Mouse (Mus musculus) c-Kit-positive CD71-negative TER-119-negative erythroid progenitor cells, embryonic 14.5 days (primary cell): ENCODE measurements around the gene Usp20.
A peak's percentile ranks its signal among the peaks of the same experiment; 100 is the strongest.

Source experiments
- DNase-seq: peaks from one replicate; pipeline ENCODE4 v3.0.0-alpha.2; 2013; ENCODE audit warnings: low read depth

The Usp20 gene

DNA sequence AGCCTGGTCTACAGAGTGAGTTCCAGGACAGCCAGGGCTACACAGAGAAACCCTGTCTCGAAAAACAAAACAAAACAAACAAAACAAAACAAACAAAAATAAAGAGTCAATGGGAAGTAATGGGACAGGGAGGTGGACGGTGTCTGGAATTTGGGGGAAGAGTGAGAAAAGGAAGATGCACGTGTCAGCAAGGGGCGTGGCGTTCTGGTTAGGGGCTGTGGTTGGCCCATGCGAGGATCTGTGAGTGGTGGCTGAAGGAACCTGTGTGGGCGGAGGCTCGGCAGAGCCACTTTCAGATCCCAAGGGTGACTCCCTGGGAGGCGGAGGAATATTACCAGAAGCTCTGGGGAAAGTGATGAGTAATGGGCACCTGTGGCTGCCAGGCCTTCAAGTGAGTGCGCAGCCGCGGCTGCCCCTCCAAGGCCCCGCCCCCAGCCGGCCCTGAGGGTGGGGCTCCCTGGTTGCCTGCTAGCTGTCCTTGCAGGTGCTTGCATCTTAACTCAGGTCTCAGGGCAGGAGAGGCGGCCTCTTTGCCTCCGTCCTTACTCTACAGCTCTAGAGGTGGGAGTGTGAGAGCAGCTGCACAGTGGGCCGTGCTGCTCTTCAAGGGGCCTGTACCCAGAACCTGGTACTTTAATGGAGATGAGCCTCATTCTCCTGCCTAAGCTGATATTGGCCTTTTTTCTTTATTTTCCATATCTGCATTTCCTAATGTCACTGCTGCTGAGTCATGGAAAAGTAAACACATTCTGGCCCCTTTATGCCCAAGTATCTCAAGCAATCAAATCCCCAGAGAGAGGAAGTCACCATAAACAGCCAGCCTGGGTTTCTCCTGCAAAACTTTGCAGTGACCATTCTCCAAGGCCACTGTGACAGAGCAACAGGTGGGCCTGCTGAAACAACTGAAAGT lies 3.3 kb downstream of the Usp20 start:
- no peak for DNase-seq

DNA sequence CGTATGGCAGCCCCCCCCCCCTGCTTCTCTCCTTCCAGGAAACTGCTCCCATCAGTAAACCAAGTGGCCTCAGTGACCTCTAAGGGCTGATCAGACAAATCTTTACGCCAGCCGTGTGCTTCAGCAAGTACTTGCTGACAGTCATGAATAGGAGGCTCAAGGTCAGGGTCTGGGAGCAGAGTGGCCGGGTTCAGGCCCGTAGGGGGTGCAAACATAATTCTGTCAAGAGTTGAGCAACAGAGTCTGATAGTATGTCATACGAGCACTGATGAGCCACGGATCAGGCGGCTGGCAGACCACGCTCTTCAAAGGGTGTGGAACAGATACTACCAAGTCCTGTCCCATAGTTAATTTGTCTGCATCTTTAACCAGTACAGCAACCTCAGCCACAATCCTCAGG lies 8.1 kb downstream of the Usp20 start:
- DNase-seq, result no peak

DNA sequence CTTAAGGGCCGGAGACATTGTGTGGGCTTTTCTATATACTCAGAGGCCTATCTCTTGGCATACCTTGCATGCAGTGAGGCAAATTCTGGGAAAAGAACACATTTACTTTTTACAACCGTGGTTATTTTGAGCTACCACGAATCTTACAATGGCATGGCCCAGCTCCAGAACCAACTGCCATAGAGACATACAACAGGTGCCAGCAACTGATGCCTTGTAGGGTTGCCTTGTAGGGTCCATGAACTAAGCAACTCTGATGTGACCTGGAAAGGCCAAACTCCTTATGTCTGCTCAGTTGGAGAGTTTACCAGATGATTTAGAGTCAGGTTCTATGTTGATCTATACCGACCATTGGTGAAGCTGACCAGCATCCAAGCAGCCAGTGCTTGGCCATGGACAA lies 12.8 kb downstream of the Usp20 start:
- no peak for DNase-seq

- DNase-seq, result no peak
These were observed 13.4 kb downstream of the Usp20 start for GRCm38 (mm10) chr2:30995432-30995996.

DNA sequence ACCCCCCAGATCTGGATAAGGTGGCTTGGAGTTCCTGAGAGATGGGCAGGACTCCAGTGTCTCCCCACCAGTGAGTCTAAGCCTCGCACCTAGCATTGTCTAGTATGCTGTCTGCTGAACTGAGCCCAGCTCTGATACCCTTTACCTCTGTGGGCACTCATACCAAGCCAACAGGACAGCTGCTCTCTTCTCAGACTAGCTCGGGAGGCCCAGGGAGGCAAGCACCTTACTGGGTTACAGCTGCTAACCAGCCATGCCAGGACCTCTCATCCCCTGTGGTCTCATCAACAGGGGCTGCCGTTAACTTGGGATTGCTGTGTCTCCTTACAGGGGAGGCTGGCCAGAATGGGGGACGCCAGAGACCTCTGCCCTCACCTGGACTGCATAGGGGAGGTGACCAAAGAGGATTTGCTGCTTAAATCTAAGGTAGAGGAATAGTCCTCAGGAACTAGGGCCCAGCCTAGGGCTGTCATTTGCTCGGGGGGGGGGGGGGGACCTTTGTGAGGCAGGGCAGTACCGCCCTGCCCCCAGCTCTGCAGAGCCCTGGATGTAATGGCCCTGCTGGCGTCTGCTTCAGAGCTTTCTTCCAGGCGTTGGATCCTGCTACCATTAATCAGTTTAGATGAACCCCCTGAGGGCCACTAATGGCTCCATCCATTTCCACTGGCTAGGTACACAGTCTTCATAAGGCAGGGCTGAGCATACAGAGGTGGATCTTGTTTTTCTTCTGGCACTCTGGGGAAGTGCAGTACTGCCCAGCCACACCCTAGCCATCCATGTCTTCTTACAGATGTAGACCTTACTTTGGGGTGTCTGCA lies 16.6 kb downstream of the Usp20 start:
- DNase-seq, result no peak

DNA sequence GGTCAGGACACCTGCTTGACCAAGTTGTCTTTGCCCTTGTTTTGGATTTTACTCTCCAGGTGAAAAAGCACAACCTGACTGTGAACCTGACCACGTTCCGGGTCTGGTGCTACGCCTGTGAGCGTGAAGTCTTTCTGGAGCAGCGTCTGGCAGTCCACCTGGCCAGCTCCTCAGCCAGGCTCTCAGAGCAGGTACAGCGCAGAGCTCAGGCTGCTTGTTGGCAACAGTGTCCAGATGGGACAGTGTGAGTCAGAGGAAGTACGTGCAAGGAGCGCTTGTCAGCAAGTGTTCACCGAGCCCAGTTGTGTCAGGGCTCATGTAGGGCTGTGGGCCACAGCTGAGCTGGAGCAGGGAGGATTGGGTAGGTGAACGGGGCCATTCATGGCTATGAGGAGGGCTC lies 20.8 kb downstream of the Usp20 start:
- DNase-seq, result no peak

- no peak for DNase-seq
These were observed 23.4 kb downstream of the Usp20 start for GRCm38 (mm10) chr2:31005453-31005852.

DNA sequence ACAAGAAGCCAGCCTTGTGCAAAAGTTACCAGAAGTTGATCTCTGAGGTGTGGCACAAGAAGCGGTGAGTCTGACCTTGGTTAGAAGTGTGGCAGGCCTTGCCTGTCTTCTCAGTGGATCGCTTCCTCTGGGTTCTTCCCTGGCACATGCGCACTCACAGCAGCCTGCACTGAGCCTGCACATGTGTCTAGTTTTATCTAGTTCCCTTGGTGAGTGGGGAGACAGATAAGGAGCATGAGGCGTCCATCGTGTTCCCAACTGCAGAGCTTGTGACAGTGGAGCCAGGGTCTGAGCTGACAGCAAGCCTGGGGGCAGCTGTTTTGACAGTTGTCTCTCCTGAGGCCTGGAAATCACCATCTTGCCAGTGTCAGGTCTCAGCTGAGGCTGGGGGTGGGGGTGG lies 24.4 kb downstream of the Usp20 start:
- peak; percentile 38 for DNase-seq

GRCm38 (mm10) chr2:31007208-31007607 lies 25.1 kb downstream of the Usp20 start:
- DNase-seq, result no peak

DNA sequence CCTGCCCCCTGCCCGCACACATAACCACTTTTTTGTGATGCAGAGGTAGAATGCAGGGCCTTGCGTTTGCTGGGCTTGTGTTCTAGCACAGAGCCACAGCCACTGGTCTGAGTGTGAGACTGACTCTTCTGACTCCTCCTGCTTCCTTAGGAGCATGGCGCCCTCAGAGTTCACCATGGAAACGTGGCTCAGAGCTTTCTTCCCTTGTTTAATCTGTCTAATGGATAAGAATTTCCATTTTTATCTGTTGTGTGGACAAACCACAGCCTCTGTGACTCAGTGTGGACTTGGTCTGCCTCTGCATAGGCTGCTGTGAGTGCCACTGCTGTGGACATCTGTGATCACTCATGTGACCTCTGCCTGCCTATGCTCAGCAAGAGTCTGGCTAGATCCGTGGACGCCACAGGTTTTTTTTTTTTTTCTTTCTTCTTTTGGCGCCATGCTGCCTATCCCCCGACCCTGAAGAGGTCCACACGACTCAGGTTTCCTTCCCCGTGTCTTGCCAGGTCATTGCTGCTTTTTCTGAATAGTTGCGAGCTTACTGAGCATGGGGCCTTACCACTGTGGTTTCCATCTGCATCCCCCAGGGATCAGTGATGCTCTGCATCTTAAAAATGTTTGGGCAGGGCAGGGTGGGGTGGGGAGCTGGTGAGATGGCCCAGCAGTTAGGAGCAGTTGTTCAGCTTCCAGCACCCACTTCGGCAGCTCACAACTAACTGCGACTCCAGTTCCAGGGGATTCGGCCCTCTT lies 31.5 kb downstream of the Usp20 start:
- DNase-seq, result no peak

DNA sequence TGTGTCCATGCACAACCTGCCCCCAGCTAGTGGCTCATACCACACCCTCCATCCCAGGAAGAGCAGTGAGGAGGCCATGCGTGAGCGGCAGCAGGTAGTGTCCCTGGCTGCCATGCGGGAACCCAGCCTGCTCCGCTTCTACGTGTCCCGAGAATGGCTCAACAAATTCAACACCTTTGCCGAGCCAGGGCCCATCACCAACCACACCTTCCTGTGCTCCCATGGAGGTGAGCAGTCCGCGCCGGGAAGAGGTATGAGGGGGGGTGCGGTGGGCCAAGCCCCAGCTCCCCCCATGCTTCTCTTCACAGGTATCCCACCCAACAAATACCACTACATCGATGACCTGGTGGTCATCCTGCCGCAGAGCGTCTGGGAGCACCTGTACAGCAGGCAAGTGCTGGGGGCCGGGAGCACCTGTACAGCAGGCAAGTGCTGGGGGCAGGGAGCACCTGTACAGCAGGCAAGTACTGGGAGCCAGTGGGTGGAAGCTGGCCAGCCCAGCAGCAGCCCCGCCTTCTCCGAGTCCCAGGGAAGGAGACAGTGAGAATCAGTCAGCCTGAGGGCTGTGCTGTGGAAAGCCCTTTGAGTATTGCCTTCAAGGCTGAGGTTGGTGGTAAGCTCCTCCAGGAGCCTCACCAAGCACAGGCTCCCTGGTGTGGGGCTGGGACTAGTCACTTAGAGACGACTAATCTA lies 35.7 kb downstream of the Usp20 start:
- no peak for DNase-seq

DNA sequence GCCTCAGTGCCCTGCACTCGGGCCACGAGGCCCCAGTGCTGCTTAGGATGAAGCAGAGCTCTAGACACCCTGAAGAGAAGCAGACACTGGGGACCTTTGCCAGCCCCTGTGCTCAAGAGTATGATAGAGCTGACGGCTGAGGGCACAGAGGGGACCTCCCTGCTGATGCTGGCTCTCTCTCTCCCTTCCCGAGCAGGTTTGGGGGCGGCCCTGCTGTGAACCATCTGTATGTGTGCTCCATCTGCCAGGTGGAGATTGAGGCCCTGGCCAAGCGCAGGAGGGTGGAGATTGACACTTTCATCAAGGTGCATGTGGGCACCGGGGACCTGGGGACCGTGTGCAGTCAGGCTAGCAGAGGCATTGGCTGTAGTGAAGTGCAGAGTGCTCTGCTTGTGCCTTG lies 36.4 kb downstream of the Usp20 start:
- DNase-seq, result no peak

DNA sequence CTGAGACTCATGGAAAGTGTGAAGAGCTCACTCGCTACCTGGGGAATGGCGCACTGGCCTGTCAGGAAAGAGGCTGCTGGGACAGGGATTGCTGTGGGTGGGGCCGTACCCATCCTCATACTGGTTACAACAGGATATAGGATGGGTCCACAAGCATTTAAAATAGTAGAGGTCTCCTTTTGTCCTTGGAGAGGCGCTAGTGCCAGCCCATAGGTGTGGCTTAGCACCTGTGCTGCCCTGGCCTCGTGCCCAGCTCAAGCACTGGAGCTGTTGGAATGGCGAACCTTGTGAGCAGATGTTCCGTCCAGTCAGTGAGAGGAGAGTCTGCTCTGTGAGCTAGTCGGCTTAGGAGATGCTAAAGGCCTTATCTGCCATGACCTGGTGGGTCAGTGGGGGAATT lies 36.9 kb downstream of the Usp20 start:
- no peak for DNase-seq

DNA sequence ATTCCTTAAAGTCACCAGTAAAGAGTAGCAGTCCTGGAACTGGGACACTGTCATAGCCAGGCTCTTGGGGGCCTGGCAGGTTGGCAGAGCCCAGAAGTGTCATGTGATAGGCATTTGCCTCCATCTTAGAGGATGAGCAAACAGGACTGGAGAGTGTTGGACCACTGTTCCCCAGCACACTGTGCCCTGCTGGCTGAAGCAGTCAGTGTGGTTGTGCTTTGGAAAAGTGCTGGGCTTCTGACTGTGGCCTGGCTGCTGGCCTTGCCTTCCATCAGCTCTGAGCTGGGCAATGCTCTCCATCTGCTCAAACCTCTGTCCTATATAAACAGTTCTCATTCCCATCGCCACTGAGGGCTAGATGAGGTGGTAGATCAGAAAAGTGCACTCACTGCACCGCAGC lies 38.1 kb downstream of the Usp20 start:
- no peak for DNase-seq

DNA sequence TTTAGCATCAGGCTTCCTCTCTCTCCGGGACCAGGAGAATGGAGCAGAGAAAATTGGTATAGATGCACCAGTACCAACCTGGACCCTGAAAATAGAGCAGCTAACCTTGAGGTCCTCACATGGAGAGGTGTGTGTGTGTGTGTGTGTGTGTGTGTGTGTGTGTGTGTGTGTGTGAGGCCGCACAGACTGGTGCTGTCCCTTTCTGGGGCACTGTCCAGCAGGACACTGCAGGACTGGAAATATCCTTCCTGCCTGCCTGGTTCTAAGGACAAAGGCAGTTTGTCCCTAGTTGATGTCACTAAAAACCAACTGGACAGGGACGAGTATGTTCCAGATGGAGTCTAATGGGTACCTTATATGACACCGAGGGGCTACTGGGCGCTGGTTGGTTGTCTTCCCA lies 41.9 kb downstream of the Usp20 start:
- DNase-seq, result no peak

DNA sequence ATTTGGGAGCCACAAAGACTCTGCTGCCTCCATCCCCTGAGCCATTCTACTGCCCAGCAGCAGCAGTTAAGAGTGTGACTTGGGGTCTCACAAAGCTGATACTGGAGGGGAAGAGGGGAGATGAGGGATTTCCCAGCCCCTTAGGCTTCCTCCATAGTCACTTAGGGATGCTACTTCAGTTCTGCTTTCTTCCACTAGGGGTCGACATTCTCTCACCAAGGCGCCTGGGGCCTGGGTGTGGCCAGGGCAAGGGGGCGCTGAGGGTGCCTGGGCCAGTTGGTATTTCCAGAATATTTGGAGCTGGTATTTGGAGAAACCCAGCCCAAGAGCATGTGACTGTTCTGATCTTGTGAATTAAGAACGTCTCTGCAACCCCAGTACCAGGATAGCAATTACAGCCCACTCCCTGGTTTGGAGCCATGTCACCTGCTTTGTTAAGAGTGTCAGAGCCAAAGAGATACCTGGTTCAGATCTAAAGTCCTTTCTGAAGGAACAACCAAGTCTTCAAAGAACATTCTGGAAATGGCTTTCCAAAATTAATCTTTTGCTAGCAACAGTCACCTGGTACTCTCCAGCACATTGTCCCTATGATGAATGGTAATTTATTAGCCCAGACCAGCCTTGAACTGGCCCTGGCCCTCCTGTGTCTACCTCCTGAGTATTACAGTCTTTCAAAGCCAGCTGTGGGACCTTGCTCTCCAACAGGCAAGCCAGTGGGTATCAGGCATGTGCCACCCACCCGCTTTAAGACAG lies 42.7 kb downstream of the Usp20 start:
- DNase-seq, result peak; percentile 62

DNA sequence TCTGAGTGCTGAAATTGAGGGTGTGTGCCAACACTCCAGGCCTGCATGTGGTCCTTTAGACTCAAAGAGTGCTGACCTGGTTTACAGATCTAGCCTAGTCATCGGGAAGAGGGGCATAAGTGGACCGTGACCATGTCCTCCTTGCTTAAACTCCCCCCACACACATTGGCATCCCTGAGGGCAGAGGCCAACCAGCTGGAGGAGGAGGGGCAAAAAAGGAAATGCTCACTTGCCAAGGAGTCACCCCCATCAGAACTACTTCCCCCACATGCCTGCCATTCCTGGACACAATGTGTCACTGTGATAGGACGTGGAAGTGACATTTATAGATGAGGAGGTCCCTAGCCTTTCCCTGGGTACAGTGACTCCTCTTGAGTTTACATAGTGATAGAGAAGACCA lies 43.4 kb downstream of the Usp20 start:
- DNase-seq, result no peak

- DNase-seq, result no peak
These were observed 44.6 kb downstream of the Usp20 start for GRCm38 (mm10) chr2:31026642-31027041.

- no peak for DNase-seq
These were observed 49.9 kb downstream of the Usp20 start for GRCm38 (mm10) chr2:31031972-31032371.

DNA sequence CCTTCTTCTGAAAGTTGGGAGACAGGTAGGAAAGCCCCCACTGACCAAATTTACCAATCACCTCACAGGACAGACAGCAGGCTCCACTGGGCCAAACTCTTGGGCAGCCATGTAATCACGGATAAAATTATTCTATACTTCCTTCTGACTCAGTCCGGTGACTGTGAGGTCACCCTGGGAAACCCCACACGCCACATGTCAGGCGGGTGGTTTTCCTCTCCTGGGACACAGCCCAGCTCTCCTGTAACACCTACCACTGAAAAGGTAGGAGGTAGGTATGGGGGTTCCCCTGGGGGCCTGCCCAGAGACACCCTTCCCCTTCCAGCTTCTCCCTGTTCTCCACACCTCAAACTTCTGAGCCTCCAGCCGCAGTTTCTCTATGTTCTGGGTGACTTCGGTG lies 54.7 kb downstream of the Usp20 start:
- no peak for DNase-seq

DNA sequence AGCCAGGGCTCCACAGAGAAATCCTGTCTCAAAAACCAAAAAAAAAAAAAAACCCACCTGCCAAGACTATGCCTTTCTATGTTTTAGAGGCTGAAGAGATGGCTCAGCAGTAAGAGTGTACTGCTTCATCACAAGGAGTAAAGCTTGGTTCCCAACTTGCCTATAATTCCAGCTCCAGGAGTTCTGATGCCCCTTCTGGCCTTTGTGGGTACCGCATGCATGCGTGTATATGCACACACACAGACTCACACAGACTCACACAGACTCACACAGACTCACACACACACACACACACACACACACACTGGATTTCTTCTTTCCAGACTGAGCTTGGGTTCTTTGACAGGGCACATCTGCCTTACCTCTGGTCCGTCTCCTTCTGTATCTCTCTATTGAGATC lies 58.0 kb downstream of the Usp20 start:
- DNase-seq, result no peak
